Mouse (Mus musculus): ENCODE results near the gene Sec14l2. TPM values are rescaled to one million over a fixed set of nuclear protein-coding genes. Genes with fewer than 3 reads are reported as not detected.

Gene Sec14l2
- polyA plus RNA-seq, 1 experiment from 2014 or later: 3.2 TPM

Small RNA genes lying within 50 kb of the gene (microRNA-seq; reads per million reads assigned to microRNA genes)
- gene Mir3060: 6.7 reads per million, percentile 20 among the genes with 10 or more reads in this experiment

Other genes with a start within 250 kb of the Sec14l2 start
- 0.15 and 0.18 TPM in 2 replicates for gene 4921536K21Rik, start 228.3 kb downstream of the Sec14l2 start, polyA plus RNA-seq (2016; fragmentation: Nextera tagmentation; extraction: Ambion mirVana)
- gene Dusp18, start 228.2 kb downstream of the Sec14l2 start, polyA plus RNA-seq (2016; fragmentation: Nextera tagmentation; extraction: Ambion mirVana): 11.2 and 11.4 TPM in 2 replicates
- 3.0 and 3.7 TPM in 2 replicates for gene Slc35e4, start 208.8 kb downstream of the Sec14l2 start, polyA plus RNA-seq (2016; fragmentation: Nextera tagmentation; extraction: Ambion mirVana)
- 27.4 and 29.9 TPM in 2 replicates for gene Tcn2, start 191.3 kb downstream of the Sec14l2 start, polyA plus RNA-seq (2016; fragmentation: Nextera tagmentation; extraction: Ambion mirVana)
- gene Pes1, start 159.4 kb downstream of the Sec14l2 start, polyA plus RNA-seq (2016; fragmentation: Nextera tagmentation; extraction: Ambion mirVana): 85.6 and 85.7 TPM in 2 replicates
- not detected in 2 replicates for gene 4930556J24Rik, start 146.6 kb downstream of the Sec14l2 start, polyA plus RNA-seq (2016; fragmentation: Nextera tagmentation; extraction: Ambion mirVana)
- gene Gal3st1, start 139.8 kb downstream of the Sec14l2 start, polyA plus RNA-seq (2016; fragmentation: Nextera tagmentation; extraction: Ambion mirVana): 4.4 and 5.4 TPM in 2 replicates
- gene Sec14l4, start 92.0 kb downstream of the Sec14l2 start, polyA plus RNA-seq (2016; fragmentation: Nextera tagmentation; extraction: Ambion mirVana): not detected in 2 replicates
- gene Sec14l3, start 58.6 kb downstream of the Sec14l2 start, polyA plus RNA-seq (2016; fragmentation: Nextera tagmentation; extraction: Ambion mirVana): not detected in 2 replicates
- 8.7 TPM in 2 replicates for gene Mtfp1, start 28.0 kb downstream of the Sec14l2 start, polyA plus RNA-seq (2016; fragmentation: Nextera tagmentation; extraction: Ambion mirVana)
- gene Rnf215, start 11.8 kb upstream of the Sec14l2 start, polyA plus RNA-seq (2016; fragmentation: Nextera tagmentation; extraction: Ambion mirVana): 36.6 and 39.5 TPM in 2 replicates
- 9.4 and 10.1 TPM in 2 replicates for gene Ccdc157, start 36.9 kb upstream of the Sec14l2 start, polyA plus RNA-seq (2016; fragmentation: Nextera tagmentation; extraction: Ambion mirVana)
- gene Sf3a1, start 36.9 kb upstream of the Sec14l2 start, polyA plus RNA-seq (2016; fragmentation: Nextera tagmentation; extraction: Ambion mirVana): 71.4 and 78.8 TPM in 2 replicates
- gene Tbc1d10a, start 63.4 kb upstream of the Sec14l2 start, polyA plus RNA-seq (2016; fragmentation: Nextera tagmentation; extraction: Ambion mirVana): 36.5 and 36.8 TPM in 2 replicates
- 2.3 and 2.7 TPM in 2 replicates for gene Castor1, start 94.8 kb upstream of the Sec14l2 start, polyA plus RNA-seq (2016; fragmentation: Nextera tagmentation; extraction: Ambion mirVana)
- gene Osm, start 113.0 kb upstream of the Sec14l2 start, polyA plus RNA-seq (2016; fragmentation: Nextera tagmentation; extraction: Ambion mirVana): not detected in 2 replicates
- 0.05 and 0.06 TPM in 2 replicates for gene Lif, start 134.1 kb upstream of the Sec14l2 start, polyA plus RNA-seq (2016; fragmentation: Nextera tagmentation; extraction: Ambion mirVana)